Comparison of ENCODE assay signal across 15 mouse cellular contexts in the genomic region with DNA sequence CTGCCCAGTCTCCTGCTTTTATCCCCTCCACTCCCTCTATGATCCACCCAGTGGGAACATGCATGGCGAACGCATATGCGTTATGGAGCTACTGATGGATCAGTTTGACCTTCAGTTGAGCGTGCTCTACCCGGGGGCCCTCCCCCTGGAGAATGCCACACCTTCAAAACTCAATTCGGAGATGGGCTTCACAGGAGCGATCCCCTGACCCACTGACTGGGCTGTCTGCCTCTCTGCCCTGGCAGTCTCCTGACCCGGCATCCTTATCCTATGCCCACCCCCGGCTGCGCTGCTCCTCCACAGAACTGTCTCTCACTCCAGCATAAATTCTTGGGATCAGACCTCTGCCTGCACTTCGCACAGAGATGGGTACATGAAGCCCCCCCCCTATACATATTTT.
"Had no signal": no experiment of that assay in that cellular context is flagged by ENCODE, and none has a peak within 500 bp of the region (broad histone marks: within the 10 kb centered on the region; RNA-seq: fewer than 3 reads in every experiment).

No protein-coding gene starts in this region.

- DNase-seq: kidney, adult 11 months; kidney, adult 8-10 months; kidney, postnatal 10 days; kidney, postnatal 36 days; lung, postnatal 10 days; lung, postnatal 36 days; midbrain, embryonic 14.5 days; thymus, postnatal 36 days had no signal

- H3K4me3 ChIP-seq: limb, embryonic 13.5 days; liver, embryonic 12.5 days; liver, embryonic 15.5 days; lung, embryonic 15.5 days; megakaryocyte, embryonic 14.5 days; midbrain, embryonic 10.5 days; neural tube, embryonic 13.5 days had no signal

- H3K9ac ChIP-seq: limb, embryonic 13.5 days; liver, embryonic 12.5 days; liver, embryonic 15.5 days; lung, embryonic 15.5 days; neural tube, embryonic 13.5 days had no signal

- H3K4me2 ChIP-seq: limb, embryonic 13.5 days; liver, embryonic 12.5 days; liver, embryonic 15.5 days; lung, embryonic 15.5 days; neural tube, embryonic 13.5 days had no signal

- H3K9me3 ChIP-seq: limb, embryonic 13.5 days; liver, embryonic 12.5 days; liver, embryonic 15.5 days; lung, embryonic 15.5 days; megakaryocyte, embryonic 14.5 days; midbrain, embryonic 10.5 days; neural tube, embryonic 13.5 days had no signal

- H3K4me1 ChIP-seq: liver, embryonic 15.5 days; megakaryocyte, embryonic 14.5 days had no signal

- H3K27me3 ChIP-seq: limb, embryonic 13.5 days; liver, embryonic 12.5 days; liver, embryonic 15.5 days; lung, embryonic 15.5 days; megakaryocyte, embryonic 14.5 days; neural tube, embryonic 13.5 days had no signal

- H3K36me3 ChIP-seq: liver, embryonic 12.5 days; liver, embryonic 15.5 days; lung, embryonic 15.5 days had no signal

- H3K27ac ChIP-seq: limb, embryonic 13.5 days; liver, embryonic 12.5 days; liver, embryonic 15.5 days; lung, embryonic 15.5 days; midbrain, embryonic 10.5 days; neural tube, embryonic 13.5 days had no signal
